Mouse (Mus musculus): Measurements from ENCODE around the gene Chmp6.

Gene Chmp6

DNA sequence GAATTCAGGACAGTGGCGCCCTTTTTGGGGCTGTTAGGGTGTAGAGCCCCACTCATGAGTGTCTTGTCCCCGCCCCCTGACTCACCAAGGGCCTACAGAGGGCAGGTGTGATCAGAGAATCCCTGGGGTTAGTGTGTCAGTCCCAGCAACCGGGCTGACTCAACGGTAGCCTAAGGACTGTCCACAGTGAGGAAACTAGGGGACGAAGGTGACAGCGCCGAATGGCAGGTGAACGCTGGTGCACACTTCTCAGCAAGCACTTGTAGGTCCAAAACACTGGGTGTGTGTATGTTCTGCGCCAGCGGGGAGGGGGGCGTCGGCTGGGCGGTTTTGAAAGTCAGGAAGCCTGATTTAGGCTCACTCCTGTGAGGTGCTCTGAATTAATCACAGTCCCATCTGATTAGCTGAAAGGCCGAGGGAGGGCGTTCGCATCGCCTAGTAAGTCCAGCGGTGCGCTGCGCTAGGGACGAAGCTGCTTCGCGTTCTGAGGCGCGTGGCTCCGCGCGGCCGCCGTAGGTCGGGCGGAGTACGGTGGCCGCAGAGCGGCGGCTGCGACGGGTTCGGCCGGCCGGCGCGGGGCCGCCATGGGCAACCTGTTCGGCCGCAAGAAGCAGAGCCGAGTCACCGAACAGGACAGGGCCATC lies at the start of gene Chmp6:
TSS of gene Chmp6 (plus strand) at position 151 of the 644 bp plus-strand sequence.
- DNase-seq (ENCODE audit: low spot score) = peak; percentile 65

DNA sequence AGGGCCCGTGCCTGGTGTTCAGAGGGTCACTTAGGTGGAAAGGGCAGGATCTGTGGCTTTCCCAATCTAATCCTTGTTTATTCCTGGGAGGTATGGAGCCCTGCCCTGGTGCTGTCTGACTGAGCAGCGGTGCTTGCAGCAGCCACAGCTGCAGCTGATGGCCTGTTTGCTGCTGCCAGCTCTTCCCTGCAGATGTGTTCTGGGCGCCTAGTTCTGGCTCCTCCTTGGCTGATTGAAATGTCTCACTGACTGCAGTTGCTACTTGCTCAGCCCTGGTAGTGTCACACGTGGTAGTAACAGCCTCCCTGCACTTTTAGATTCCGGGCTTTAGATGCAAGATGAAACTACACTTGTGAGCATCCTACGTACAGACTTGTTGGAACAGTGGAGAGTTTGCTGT lies 46.4 kb upstream of the Chmp6 start:
- no peak for DNase-seq (ENCODE audit: low spot score)

DNA sequence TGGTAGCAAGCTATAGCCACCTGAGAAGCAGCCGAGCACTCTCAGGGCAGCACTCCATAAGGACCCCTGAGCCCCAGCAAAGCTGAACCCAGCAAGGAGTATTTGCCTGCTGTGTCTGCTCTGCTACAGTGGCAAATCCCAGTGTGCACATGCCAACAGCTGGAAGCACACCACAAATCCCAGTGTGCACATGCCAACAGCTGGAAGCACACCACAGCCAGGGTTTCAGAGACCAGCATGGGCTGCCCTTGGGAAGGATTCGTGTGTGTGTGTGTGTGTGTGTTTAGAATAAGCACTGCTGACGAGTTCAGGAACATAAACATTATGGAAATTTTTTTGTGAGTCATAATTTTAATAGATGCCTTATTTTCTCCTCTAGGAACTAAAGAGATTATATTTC lies 45.1 kb upstream of the Chmp6 start:
- no peak for DNase-seq (ENCODE audit: low spot score)

DNA sequence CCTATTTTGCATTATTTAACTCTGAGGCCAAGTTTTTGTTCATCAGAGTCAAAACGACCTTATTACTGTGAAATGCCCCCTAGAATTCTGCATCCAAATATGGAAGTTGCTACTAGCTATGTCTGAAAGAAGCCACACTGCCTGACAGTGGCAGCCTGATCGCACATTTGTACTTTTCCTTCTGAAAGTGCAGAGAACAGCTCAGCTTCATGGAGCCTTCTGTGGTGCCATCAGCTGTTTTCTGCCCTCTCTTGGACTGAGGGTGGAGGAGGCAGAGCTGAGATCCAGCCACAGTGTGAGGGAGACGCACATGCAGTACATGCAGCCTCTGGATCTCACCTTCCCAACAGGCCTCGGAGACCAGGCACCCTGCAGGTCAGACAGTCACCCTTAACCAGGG lies 44.7 kb upstream of the Chmp6 start:
- DNase-seq (ENCODE audit: low spot score) = no peak

DNA sequence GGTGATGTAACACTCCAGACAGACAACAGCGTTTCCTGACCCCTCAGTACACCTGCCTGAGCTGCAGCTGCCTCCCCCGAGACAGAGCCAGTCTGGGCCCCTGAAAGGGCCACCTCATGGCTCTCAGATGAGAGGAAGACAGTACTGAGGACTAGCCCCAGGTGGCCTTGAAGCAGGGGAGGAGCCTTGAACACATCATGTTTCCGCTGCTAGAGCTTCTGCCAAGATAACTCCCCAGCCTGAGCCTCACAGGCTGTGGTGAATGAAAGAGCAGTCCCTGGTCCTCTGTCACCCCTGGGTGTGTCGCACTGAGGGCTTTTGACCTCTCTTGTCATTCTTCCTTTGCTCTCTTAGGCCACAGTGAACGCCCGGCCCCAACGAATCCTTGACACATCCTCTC lies 42.1 kb upstream of the Chmp6 start:
- no peak for DNase-seq (ENCODE audit: low spot score)

DNA sequence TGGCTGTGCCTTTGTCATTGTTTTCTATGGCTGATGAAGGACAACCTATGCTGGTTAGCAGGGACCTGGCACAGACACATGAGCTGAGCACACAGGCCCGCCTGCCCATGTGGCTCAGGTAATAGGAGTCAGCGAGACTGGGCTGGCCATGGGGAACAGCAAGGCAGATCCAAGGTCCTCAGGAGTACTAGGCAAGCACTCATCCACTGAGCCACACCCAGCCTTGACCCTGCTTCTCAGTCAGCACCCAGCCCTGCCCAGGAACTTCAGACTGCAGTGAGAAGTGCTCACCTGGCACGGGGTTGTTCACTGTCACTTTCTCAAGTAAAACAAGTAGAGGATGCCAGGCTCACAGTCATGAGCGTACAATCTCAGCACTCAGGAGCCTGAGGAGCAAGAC lies 39.6 kb upstream of the Chmp6 start:
- DNase-seq (ENCODE audit: low spot score) = no peak

DNA sequence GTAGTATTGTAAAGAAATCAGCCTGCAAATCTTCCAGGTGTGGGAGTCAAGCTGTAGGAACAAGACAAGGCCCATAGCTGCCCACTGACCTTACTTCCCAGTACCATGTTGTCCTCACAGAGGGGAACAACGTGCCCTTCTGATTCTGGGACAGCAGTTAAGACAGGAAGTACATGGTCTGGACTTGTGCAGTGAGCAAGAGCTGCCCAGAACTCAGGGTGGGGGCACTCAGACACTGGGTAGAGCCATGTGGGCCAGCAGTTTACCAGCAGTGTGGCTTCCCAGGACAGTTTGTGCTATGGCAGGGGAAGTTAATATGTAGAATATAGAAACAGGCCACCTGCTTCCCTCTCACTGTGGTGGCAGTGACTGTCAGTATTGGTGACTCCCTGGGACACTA lies 38.4 kb upstream of the Chmp6 start:
- DNase-seq (ENCODE audit: low spot score) = no peak

DNA sequence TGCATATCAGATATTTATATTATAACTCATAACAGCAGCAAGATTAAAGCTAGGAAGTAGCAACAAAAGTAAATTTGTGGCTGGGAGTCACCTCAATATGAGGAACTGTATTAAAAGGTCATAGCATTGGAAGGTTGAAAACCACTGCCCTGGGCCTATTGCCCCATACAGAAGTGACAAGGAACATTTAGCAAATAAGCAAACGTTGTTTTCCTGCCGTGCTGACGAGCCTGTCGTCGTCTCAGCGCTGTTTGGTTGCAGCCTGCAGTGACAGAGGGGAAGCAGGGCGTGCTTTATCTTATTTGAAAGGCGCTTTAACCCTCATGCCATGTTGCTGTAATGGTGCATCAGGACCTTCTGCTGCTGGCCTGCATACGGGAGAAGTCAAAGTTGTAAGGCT lies 37.6 kb upstream of the Chmp6 start:
- DNase-seq (ENCODE audit: low spot score) = no peak

DNA sequence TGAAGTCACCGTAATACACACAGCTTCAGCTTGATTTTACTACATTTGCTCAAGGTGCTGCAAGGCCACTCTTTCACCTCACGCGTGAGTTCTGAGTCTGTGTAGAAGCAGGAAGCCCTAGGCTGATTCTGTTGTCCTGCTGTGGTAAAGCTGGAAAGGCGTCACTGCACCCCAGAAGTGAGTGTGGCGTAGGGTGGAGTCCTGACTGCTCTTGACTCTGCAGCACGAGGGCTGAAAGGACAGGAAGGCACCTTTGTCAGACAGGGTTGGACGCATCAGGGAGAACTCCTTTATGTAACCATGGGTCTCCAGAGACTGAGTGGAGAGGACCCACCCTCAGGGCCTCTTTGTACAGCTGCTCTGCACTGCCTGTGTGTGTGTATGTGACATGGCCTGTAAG lies 36.1 kb upstream of the Chmp6 start:
- DNase-seq (ENCODE audit: low spot score) = no peak

DNA sequence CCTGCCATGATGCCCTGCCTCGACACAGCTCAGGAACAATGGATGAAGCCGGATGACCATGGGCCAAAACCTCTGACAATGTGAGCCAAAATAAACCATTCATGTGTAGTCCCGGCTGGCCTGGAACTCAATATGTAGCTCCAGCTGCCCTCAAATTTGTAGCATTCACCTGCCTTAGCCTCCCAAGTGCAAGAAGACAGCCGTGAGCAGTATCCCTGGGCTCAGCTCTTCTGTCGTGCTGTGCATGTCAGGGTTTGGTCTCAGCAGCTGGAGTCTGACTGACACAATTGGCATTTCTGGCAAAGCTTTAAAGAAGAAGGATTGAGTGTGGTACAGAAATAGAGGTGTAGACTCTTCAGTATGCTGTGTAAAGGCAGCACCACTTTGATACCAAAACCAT lies 33.7 kb upstream of the Chmp6 start:
- DNase-seq (ENCODE audit: low spot score) = no peak

DNA sequence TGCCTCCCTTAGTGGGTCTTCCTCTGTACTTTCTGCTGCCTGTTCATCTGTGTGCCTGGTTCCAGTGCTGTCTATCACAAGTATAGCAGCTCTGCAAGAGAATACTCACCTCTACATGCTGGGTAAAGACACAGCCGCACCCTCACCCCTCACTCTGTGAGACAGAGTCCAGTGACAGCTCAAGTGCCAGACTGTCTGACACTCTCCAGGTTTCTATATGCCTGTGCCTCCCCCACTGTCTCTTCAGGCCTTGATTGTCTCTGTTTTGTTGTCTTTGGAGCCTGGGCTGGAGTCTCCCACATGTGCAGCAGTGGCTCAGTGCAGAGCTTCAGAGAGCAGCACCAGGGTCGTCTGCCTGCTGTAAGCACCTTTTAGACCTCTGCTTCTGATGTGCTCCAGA lies 29.6 kb upstream of the Chmp6 start:
- DNase-seq (ENCODE audit: low spot score) = no peak

DNA sequence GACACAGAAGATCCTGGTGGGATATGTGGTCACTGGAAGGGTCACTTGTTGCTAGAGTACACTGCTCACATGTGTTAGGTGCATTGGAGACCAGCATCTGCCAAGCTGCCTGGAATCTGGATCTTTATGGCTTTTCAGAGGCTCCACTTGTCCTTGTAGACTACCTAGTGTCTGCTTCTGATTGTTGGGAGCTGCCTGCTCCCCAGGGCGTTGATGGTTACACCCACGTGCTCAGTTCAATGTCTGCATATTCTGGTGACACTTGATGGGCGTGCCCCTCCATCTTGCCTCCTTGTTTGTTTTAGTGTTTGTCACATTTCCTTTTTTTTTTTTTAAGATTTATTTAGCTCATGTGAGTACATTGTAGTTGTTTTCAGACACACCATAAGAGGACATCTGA lies 23.3 kb upstream of the Chmp6 start:
- DNase-seq (ENCODE audit: low spot score) = no peak

DNA sequence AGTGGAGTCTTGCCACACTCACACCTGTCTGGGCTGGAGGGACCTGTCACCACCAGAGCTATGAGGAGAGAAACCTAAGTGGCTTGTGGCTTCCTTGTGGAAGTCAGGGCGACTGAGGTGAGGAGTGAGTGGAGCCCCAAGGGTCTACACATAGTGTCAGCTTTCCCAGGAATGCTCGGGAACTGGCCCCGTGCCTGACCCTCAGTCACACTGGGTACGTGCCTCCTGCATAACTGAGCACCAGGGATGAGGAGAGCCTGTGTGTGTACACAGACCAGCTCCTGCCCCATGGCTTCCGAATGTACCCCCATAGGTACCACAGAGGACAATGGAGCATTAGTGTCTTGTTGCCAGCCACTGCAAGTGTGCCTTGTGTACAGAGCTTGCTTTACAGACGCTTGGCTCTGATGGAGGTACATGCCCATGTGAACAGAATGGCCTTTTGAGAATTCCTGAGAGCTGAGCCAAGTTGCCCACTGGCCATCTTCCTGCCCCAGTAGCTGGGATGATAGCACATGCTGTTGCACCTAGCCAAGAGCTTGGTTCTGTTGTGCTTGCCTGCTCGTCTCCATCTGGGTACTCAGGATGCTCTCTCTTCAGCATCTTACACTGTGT lies 21.5 kb upstream of the Chmp6 start:
- no peak for DNase-seq (ENCODE audit: low spot score)

DNA sequence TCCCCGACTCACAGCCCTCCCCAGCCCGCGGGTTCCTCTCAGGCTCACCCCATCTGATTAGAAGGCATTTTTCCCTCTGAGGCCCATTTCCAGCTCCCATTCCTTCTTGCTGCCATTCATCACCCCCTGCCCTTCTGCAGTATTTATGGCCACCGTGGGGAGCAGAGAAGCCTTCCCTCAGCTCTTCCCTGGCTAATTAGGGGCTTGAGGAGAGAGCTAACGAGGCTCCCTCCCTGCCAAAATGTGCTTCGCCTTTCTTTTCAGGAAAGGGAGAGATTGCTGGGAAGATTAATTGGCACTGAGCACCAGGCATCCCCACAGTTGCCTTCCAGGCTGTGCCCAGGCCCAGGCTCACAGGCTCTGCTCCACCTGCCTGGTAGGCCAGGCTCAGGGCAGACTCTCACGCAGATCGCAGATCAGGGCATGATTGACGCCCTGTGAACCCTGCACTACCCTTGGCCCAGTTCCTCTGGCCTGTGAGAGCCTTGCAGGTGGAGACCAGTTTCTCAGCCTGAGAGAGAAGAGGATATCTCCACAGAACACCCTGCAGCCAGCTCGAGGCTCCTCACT lies 19.5 kb upstream of the Chmp6 start:
- DNase-seq (ENCODE audit: low spot score) = no peak

DNA sequence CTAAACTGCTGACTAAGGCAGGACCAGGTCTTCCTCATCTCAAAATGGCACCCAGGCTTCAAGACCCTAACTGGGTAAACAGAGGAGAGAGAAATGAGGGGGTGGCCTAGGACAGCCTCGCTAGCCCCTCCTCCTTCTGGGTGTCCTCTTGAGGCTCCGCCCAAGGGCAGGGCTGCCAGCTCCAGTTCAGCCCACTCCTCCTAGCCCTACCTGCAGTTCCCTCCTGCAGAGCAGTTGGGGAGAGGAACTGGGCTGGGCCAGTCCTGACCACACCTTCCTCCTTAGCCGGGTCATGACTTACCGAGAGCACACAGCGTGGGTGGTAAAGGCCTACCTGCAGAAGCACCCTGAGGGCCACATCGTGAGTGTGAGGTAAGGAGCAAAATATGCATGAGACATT lies 18.6 kb upstream of the Chmp6 start:
- DNase-seq (ENCODE audit: low spot score) = no peak

DNA sequence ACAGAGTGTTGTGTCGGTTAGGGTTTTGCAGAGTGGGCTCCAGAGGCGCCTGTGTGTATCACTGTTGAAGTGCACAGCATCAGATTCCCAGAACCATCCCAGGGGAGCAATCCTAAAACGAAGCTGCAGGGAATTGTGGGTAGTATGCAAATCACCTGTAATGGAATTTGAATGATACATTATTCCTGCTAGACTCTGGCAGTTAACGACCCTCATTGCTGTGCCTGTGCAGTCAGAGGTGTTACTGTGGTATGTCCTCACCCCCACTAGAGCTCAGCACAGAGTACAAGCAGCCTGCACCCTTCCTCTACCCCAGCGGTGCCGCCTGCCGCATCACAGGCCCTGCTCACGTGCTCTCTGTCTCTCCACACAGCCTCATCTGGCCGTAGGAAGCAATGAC lies 16.2 kb upstream of the Chmp6 start:
- DNase-seq (ENCODE audit: low spot score) = no peak

DNA sequence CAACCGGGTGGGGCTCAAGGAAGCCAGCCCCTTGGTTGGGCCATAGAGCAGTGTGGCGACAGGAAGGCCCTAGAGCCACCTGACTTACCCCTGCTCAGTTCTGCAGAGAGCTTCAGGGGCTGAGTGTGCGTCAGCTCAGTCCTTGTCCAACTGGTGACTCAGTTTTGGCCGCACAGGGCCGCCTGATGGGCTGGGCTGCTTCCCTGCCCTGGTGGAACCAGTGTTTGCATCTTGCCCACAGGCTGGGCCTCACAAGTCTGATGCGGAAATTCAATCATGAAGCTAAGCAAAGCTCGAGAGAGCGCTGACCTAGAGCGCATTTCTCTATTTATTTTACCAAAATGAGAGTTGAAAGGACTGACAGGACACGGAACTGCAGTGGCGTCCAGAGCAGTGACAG lies 14.3 kb upstream of the Chmp6 start:
- DNase-seq (ENCODE audit: low spot score) = no peak

DNA sequence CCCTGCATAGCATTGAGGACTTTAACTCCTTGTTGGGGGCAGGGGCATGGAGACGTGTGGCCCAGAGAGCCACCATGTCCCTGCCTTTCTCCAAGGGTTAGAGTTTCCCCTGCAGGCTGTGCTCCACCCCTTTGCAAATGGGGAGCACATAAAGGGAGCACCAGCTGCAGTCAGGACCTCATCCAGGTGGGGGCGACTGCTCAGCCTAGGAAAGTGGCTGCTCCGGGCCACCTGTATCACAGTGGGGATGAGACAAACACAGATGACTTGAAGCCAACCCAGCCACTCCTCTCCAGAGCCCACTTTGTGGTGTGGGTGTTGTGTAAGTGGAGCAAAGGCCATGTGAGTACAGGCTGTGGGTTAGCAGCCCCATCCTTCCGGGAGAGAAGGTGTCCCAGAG lies 12.1 kb upstream of the Chmp6 start:
- DNase-seq (ENCODE audit: low spot score) = no peak

DNA sequence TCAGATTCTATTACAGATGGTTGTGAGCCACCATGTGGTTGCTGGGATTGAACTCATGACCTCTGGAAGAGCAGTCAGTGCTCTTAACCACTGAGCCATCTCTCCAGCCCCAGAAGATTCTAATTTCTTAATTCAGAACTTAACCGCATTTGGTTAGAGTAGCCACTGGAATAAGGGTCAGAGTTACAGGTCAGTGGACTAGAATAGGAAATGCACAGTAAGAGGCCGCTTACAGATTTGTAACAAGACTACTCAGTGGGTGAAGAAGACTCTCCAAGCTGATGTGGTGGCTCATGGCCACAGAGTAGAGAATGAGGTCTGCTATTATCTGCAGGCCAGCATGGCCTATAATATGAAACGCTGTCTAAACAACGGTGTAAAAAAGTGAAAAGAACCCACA lies 10.3 kb upstream of the Chmp6 start:
- DNase-seq (ENCODE audit: low spot score) = no peak

DNA sequence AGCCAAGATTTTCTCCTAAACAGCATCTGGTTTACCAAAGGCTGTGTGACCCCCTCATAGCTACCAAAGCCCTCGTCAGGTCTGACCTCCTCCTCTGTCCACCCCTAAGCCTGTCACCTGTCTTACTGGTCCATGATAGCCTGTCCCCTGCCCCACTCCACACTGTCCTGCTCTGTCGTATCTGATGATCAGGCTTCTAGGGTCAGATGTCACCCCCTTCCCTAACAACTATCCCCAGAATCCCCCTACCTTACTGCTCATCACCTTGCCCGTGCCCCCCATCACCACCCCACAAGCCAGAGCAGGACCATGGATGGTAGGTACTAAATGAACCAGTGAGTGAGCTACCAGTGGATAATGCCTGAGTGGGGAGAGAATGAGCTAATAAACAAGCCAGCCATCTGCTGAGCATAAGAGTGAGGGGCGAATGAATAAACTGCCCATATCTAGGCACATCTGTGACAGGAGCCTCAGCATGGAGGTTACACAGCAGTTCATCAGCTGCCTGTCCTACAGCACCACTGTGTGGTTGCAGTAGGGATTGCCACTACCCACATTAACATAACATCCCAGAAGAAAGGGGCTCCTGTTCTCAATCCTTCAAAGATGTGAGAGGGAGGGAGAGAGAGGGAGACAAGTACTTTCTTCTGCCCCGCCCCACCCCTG lies 8.5 kb upstream of the Chmp6 start:
- peak; percentile 61 for DNase-seq (ENCODE audit: low spot score)

DNA sequence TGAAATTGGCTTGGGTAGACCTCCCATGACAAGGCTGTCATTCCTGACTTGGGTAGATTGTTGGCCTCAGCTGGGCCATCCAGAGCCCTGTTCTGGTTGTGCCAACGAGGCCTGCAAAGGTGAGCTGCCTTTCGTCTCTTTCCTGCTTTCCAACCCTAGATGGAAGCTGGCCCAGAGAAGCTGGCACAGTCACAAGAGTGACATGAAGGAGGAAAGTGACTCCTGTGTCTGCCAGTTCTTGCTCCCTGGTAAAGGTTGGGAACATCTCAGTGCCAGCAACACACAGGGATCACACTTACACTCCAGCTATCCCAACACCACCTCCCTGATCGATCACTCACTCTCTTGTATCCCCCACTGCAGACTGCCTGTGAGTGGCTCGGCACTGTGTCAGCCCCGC lies 7.4 kb upstream of the Chmp6 start:
- DNase-seq (ENCODE audit: low spot score) = no peak

DNA sequence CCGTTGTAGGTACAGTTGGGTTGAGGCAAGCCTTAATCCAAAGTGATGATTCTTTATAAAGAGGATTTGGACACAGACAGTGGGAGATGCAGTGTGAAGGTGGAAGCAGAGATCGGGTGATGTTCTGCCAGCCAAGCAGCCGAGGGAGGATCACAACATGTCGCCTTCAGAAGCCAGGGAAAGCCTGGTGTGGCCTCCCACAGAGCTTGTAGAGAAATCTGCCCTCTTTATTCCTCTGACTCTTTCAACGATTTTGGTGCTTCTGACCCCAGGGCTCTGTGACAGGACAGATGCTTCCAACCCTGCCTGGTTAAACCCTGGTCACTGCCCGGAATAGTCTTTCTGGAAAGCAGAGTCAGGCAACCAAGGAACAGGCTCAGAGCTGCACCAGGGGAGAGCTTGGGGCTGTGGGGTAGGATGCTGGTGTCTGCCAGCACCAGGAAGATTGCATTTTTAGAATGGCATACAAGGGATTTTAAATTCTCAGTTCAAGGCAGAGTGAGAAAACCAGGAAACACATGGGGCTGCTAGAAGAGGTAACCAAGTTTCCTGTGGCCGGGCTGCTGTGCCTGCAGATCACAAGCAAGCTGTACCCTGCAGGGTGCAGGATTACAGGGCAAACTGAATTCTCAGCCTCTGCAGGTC lies 6.1 kb upstream of the Chmp6 start:
- no peak for DNase-seq (ENCODE audit: low spot score)

DNA sequence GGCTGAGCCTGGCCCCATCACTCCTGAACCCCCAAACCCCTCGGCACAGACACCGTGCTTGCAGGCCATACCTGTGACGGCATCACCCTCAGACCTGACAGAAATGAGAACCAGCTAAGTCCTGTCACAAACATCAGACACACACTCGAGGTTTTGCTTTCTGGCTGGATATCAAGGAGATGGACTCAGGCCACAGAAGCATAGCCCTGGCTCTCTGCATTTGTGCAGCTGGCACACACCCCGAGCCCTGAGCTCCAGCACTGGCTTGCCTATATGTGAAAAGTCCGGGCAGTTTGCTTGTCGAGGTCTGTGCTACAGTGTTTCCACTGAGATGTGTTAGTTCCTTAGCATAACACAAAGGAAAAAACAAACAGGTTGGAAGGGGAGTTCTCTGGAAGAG lies 5.5 kb upstream of the Chmp6 start:
- no peak for DNase-seq (ENCODE audit: low spot score)

All from layer of hippocampus, adult 9-10 months (tissue).